In the genomic region with DNA sequence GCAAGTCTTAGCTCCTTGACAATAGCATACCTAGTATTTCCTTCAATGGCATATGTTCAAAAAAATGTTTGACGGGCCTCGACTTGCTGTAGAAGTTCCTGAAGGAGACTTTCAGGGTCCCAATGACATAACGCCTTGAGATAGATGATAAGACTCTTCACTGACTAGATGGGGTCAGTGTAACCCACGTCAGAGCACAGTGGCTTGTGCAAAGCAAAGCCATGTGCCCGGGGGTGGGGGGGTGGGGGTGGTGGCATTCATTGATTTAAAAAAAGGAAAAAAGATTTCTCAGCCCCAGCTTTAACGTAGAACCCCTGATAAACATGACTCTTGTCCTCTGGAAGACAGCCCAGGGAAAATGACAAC, we compare ENCODE assay signal across 7 mouse cellular contexts. TPM values are rescaled to one million over a fixed set of nuclear protein-coding genes. Genes with fewer than 3 reads are reported as not detected.
DNase-seq lines count a peak whose midpoint lies in the region; ATAC-seq lines count a peak whose summit lies in the region.

No protein-coding gene starts in this region.

- peak overlapping the region; percentile 59 for H3K4me2 ChIP-seq in lung, embryonic 16.5 days (ENCODE audit: low read depth, low read length)
- H3K4me2 ChIP-seq in forebrain, embryonic 12.5 days, result 0 out of 2 replicates have a peak overlapping the region, but pooled peaks have one; percentile 53
- peak overlapping the region; percentile 37; the same call in 1 of the 2 replicates for H3K4me2 ChIP-seq in limb, embryonic 11.5 days (ENCODE audit: low read depth, severe bottlenecking)
- peak overlapping the region; percentile 56 for H3K4me2 ChIP-seq in neural tube, embryonic 15.5 days

- H3K27ac ChIP-seq in lung, embryonic 16.5 days (ENCODE audit: low read length), result peak overlapping the region; percentile 77
- peak overlapping the region; percentile 85; the same call in 1 of the 2 replicates for H3K27ac ChIP-seq in forebrain, embryonic 12.5 days
- no peak overlapping the region; the same call in 1 of the 2 replicates for H3K27ac ChIP-seq in limb, embryonic 11.5 days (replicated peaks; ENCODE audit: low read depth, low read length)
- peak overlapping the region; percentile 67 for H3K27ac ChIP-seq in neural tube, embryonic 15.5 days (replicated peaks)

- no peaks in the 10 kb centered on the region for H3K27me3 ChIP-seq in lung, embryonic 16.5 days (ENCODE audit: control insufficient read depth, insufficient read depth, low read depth, low read length)
- H3K27me3 ChIP-seq in forebrain, embryonic 12.5 days, result no peaks in the 10 kb centered on the region
- H3K27me3 ChIP-seq in limb, embryonic 11.5 days (ENCODE audit: control insufficient read depth, insufficient read depth, low read length), result no peaks in the 10 kb centered on the region
- no peaks in the 10 kb centered on the region for H3K27me3 ChIP-seq in neural tube, embryonic 15.5 days (replicated peaks)

- DNase-seq in lung, postnatal 36 days, result no peak
- DNase-seq in limb, embryonic 11.5 days (ENCODE audit: low spot score), result no peak
- no peak for DNase-seq in right cerebral cortex, postnatal 14 days

- ATAC-seq in lung, embryonic 16.5 days (ENCODE audit: low read depth), result peak; percentile 15
- peak; percentile 27; the same call in 1 of the 2 replicates for ATAC-seq in forebrain, embryonic 12.5 days (ENCODE audit: low FRiP score)
- peak; percentile 19; the same call in 1 of the 2 replicates for ATAC-seq in limb, embryonic 11.5 days (ENCODE audit: insufficient number of reproducible peaks, low FRiP score, low TSS enrichment, low read depth)
- ATAC-seq in neural tube, embryonic 15.5 days (ENCODE audit: low FRiP score), result peak; percentile 23; the same call in 1 of the 2 replicates
- ATAC-seq in megakaryocyte progenitor cell, adult 5-6 weeks (replicated peaks; ENCODE audit: poor library complexity), result no peak

- no peaks in the 10 kb centered on the region for H3K9me3 ChIP-seq in lung, embryonic 16.5 days (ENCODE audit: control insufficient read depth, low read length)
- no peaks in the 10 kb centered on the region for H3K9me3 ChIP-seq in forebrain, embryonic 12.5 days
- no peaks in the 10 kb centered on the region for H3K9me3 ChIP-seq in limb, embryonic 11.5 days (ENCODE audit: control insufficient read depth, low read length)
- no peaks in the 10 kb centered on the region for H3K9me3 ChIP-seq in neural tube, embryonic 15.5 days (replicated peaks)

- peak overlapping the region; percentile 46 for H3K4me3 ChIP-seq in lung, embryonic 16.5 days (ENCODE audit: low read length)
- H3K4me3 ChIP-seq in forebrain, embryonic 12.5 days (replicated peaks), result no peak overlapping the region
- 0 out of 2 replicates have a peak overlapping the region, but pooled peaks have one; percentile 24 for H3K4me3 ChIP-seq in limb, embryonic 11.5 days (ENCODE audit: low read depth, low read length)
- H3K4me3 ChIP-seq in neural tube, embryonic 15.5 days (replicated peaks), result peak overlapping the region; percentile 41

- 0 out of 2 replicates have a peak, but pooled peaks cover 4% of the 10 kb centered on the region for H3K4me1 ChIP-seq in lung, embryonic 16.5 days (replicated peaks; ENCODE audit: control insufficient read depth, insufficient read depth, low read length)
- H3K4me1 ChIP-seq in forebrain, embryonic 12.5 days, result peaks cover 7% of the 10 kb centered on the region
- no peaks in the 10 kb centered on the region for H3K4me1 ChIP-seq in limb, embryonic 11.5 days (ENCODE audit: control insufficient read depth, insufficient read depth, low read length)
- peaks cover 7% of the 10 kb centered on the region for H3K4me1 ChIP-seq in neural tube, embryonic 15.5 days

- no peak overlapping the region for H3K9ac ChIP-seq in lung, embryonic 16.5 days (ENCODE audit: low read length)
- H3K9ac ChIP-seq in forebrain, embryonic 12.5 days, result no peak overlapping the region
- no peak overlapping the region for H3K9ac ChIP-seq in limb, embryonic 11.5 days (ENCODE audit: low read length)
- H3K9ac ChIP-seq in neural tube, embryonic 15.5 days (replicated peaks), result no peak overlapping the region

- 40% methylated on average over 6 of the region's 6 CpGs for WGBS in lung, embryonic 16.5 days
- WGBS in forebrain, embryonic 12.5 days, result 69% methylated on average over 6 of the region's 6 CpGs
- WGBS in limb, embryonic 11.5 days, result 72% methylated on average over 6 of the region's 6 CpGs
- WGBS in neural tube, embryonic 15.5 days, result 70% methylated on average over 6 of the region's 6 CpGs

- H3K36me3 ChIP-seq in lung, embryonic 16.5 days (ENCODE audit: control insufficient read depth, insufficient read depth, low read length), result no peaks in the 10 kb centered on the region
- H3K36me3 ChIP-seq in forebrain, embryonic 12.5 days (replicated peaks), result no peaks in the 10 kb centered on the region
- no peaks in the 10 kb centered on the region for H3K36me3 ChIP-seq in limb, embryonic 11.5 days (ENCODE audit: control insufficient read depth, insufficient read depth, low read length)
- no peaks in the 10 kb centered on the region for H3K36me3 ChIP-seq in neural tube, embryonic 15.5 days

RNA-seq across cellular contexts. Expression of a gene that starts 12.8 kb away (rescaled TPM):
- 576 and 581 TPM in 2 replicates for polyA plus RNA-seq in lung, embryonic 16.5 days (2015; fragmentation: Nextera tagmentation; extraction: Ambion mirVana)
- 694 and 710 TPM in 2 replicates for polyA plus RNA-seq in forebrain, embryonic 12.5 days (2016; fragmentation: Nextera tagmentation; extraction: Ambion mirVana)
- polyA plus RNA-seq in limb, embryonic 11.5 days (2014; fragmentation: Nextera tagmentation; extraction: Ambion mirVana), result 626 and 628 TPM in 2 replicates
- 530 and 612 TPM in 2 replicates for polyA plus RNA-seq in neural tube, embryonic 15.5 days (2015; fragmentation: Nextera tagmentation; extraction: Ambion mirVana)
- 1,266 and 1,295 TPM in 2 replicates for total RNA-seq in megakaryocyte progenitor cell, adult 5-6 weeks (2015)
- 902 and 1,027 TPM in 2 replicates for total RNA-seq in megakaryocyte progenitor cell, adult 5-6 weeks (2017)
